In genomic region chr1:135260931-135261330, GRCm38 (mm10) we compare ENCODE assay signal across 15 mouse cellular contexts. TPM values are rescaled to one million over a fixed set of nuclear protein-coding genes. Genes with fewer than 3 reads are reported as not detected.
DNase-seq lines count a peak whose midpoint lies in the region; ATAC-seq lines count a peak whose summit lies in the region.
"Had no signal": no experiment of that assay in that cellular context is flagged by ENCODE, and none has a peak within 500 bp of the region (broad histone marks: within the 10 kb centered on the region; RNA-seq: fewer than 3 reads in every experiment).

No protein-coding gene starts in this region.

- H3K4me3 ChIP-seq in midbrain, embryonic 11.5 days (ENCODE audit: low read depth, low read length): no peak overlapping the region
- H3K4me3 ChIP-seq in midbrain, embryonic 16.5 days (ENCODE audit: low read depth, low read length): no peak overlapping the region
- H3K4me3 ChIP-seq in intestine, embryonic 14.5 days (ENCODE audit: low read depth, low read length): no peak overlapping the region
- no peak overlapping the region for H3K4me3 ChIP-seq in lung, embryonic 16.5 days (ENCODE audit: low read length)
- H3K4me3 ChIP-seq in forebrain, embryonic 10.5 days: no peak overlapping the region
- H3K4me3 ChIP-seq: liver, embryonic 13.5 days; midbrain, embryonic 12.5 days had no signal

- H3K9ac ChIP-seq in midbrain, embryonic 11.5 days (ENCODE audit: low read length): no peak overlapping the region
- H3K9ac ChIP-seq in midbrain, embryonic 16.5 days (ENCODE audit: low read depth, low read length): no peak overlapping the region
- H3K9ac ChIP-seq in intestine, embryonic 14.5 days (ENCODE audit: low read length): no peak overlapping the region
- H3K9ac ChIP-seq in lung, embryonic 16.5 days (ENCODE audit: low read length): peak overlapping the region; percentile 14; the same call in 1 of the 2 replicates
- H3K9ac ChIP-seq: liver, embryonic 13.5 days; midbrain, embryonic 12.5 days had no signal

- no peaks in the 10 kb centered on the region for H3K9me3 ChIP-seq in midbrain, embryonic 11.5 days (ENCODE audit: control insufficient read depth, low read length)
- no peaks in the 10 kb centered on the region for H3K9me3 ChIP-seq in midbrain, embryonic 16.5 days (replicated peaks; ENCODE audit: control insufficient read depth, low read length, poor library complexity, severe bottlenecking)
- H3K9me3 ChIP-seq in intestine, embryonic 14.5 days (ENCODE audit: control insufficient read depth, low read length): no peaks in the 10 kb centered on the region
- H3K9me3 ChIP-seq in lung, embryonic 16.5 days (ENCODE audit: control insufficient read depth, low read length): no peaks in the 10 kb centered on the region
- no peaks in the 10 kb centered on the region for H3K9me3 ChIP-seq in forebrain, embryonic 10.5 days
- H3K9me3 ChIP-seq: liver, embryonic 13.5 days; midbrain, embryonic 12.5 days had no signal

- H3K36me3 ChIP-seq in midbrain, embryonic 11.5 days (ENCODE audit: control insufficient read depth, insufficient read depth, low read length): peaks cover 5% of the 10 kb centered on the region; the same call in 1 of the 2 replicates
- peaks cover 20% of the 10 kb centered on the region for H3K36me3 ChIP-seq in midbrain, embryonic 16.5 days (ENCODE audit: control insufficient read depth, insufficient read depth, low read length)
- peaks cover 38% of the 10 kb centered on the region for H3K36me3 ChIP-seq in intestine, embryonic 14.5 days (ENCODE audit: control insufficient read depth, insufficient read depth, low read length)
- H3K36me3 ChIP-seq in lung, embryonic 16.5 days (ENCODE audit: control insufficient read depth, insufficient read depth, low read length): peaks cover 17% of the 10 kb centered on the region
- peaks cover 48% of the 10 kb centered on the region for H3K36me3 ChIP-seq in forebrain, embryonic 10.5 days (replicated peaks)

- no peak overlapping the region for H3K4me2 ChIP-seq in midbrain, embryonic 11.5 days
- no peak overlapping the region for H3K4me2 ChIP-seq in midbrain, embryonic 16.5 days (ENCODE audit: low read length)
- no peak overlapping the region for H3K4me2 ChIP-seq in intestine, embryonic 14.5 days (ENCODE audit: low read length)
- H3K4me2 ChIP-seq in lung, embryonic 16.5 days (ENCODE audit: low read depth, low read length): peak overlapping the region; percentile 23; the same call in 1 of the 2 replicates
- H3K4me2 ChIP-seq: liver, embryonic 13.5 days; midbrain, embryonic 12.5 days had no signal

- no peak overlapping the region for H3K27ac ChIP-seq in midbrain, embryonic 11.5 days (ENCODE audit: low read depth, low read length)
- no peak overlapping the region for H3K27ac ChIP-seq in midbrain, embryonic 16.5 days (ENCODE audit: low read length)
- peak overlapping the region; percentile 43 for H3K27ac ChIP-seq in intestine, embryonic 14.5 days (ENCODE audit: low read depth)
- peak overlapping the region; percentile 87 for H3K27ac ChIP-seq in lung, embryonic 16.5 days (ENCODE audit: low read length)
- no peak overlapping the region for H3K27ac ChIP-seq in forebrain, embryonic 10.5 days
- H3K27ac ChIP-seq: liver, embryonic 13.5 days; midbrain, embryonic 12.5 days had no signal

- H3K27me3 ChIP-seq in midbrain, embryonic 11.5 days (ENCODE audit: control insufficient read depth, insufficient read depth, low read length): no peaks in the 10 kb centered on the region
- H3K27me3 ChIP-seq in midbrain, embryonic 16.5 days (ENCODE audit: control insufficient read depth, insufficient read depth, low read depth, low read length): no peaks in the 10 kb centered on the region
- no peaks in the 10 kb centered on the region for H3K27me3 ChIP-seq in intestine, embryonic 14.5 days (replicated peaks; ENCODE audit: control insufficient read depth, insufficient read depth, low read length)
- no peaks in the 10 kb centered on the region for H3K27me3 ChIP-seq in lung, embryonic 16.5 days (ENCODE audit: control insufficient read depth, insufficient read depth, low read depth, low read length)
- H3K27me3 ChIP-seq in forebrain, embryonic 10.5 days (ENCODE audit: poor library complexity, severe bottlenecking): peaks cover 22% of the 10 kb centered on the region

- ATAC-seq in midbrain, embryonic 11.5 days (ENCODE audit: low FRiP score): no peak
- ATAC-seq in midbrain, embryonic 16.5 days: no peak
- peak; percentile 16; the same call in 1 of the 2 replicates for ATAC-seq in intestine, embryonic 14.5 days (replicated peaks; ENCODE audit: low FRiP score, low TSS enrichment, low read depth)
- ATAC-seq in lung, embryonic 16.5 days (ENCODE audit: low read depth): peak; percentile 71
- ATAC-seq: forebrain, embryonic 16.5 days; inflammation-experienced regulatory T-cells, adult 6 months had no signal

- peaks cover 9% of the 10 kb centered on the region for H3K4me1 ChIP-seq in midbrain, embryonic 11.5 days (ENCODE audit: control insufficient read depth, insufficient read depth, low read length)
- H3K4me1 ChIP-seq in midbrain, embryonic 16.5 days (ENCODE audit: control insufficient read depth, insufficient read depth, low read length): 0 out of 2 replicates have a peak, but pooled peaks cover 3% of the 10 kb centered on the region
- H3K4me1 ChIP-seq in intestine, embryonic 14.5 days (replicated peaks; ENCODE audit: control insufficient read depth, insufficient read depth, low read length): peaks cover 12% of the 10 kb centered on the region
- peaks cover 19% of the 10 kb centered on the region for H3K4me1 ChIP-seq in lung, embryonic 16.5 days (replicated peaks; ENCODE audit: control insufficient read depth, insufficient read depth, low read length)
- peaks cover 17% of the 10 kb centered on the region for H3K4me1 ChIP-seq in forebrain, embryonic 10.5 days

- WGBS in midbrain, embryonic 11.5 days: 73% methylated on average over 6 of the region's 6 CpGs
- 72% methylated on average over 6 of the region's 6 CpGs for WGBS in midbrain, embryonic 16.5 days
- 57% methylated on average over 6 of the region's 6 CpGs for WGBS in intestine, embryonic 14.5 days
- 48% methylated on average over 6 of the region's 6 CpGs for WGBS in lung, embryonic 16.5 days
- 70% methylated on average over 6 of the region's 6 CpGs for WGBS in forebrain, embryonic 10.5 days

- peak; percentile 39 for DNase-seq in midbrain, embryonic 11.5 days (ENCODE audit: low spot score, missing footprints)
- DNase-seq in intestine, embryonic 14.5 days (ENCODE audit: low spot score): no peak
- no peak for DNase-seq in c-Kit-positive CD71-positive TER-119-positive erythroid progenitor cells, embryonic 14.5 days (ENCODE audit: low spot score)
- DNase-seq in forebrain, embryonic 10.5 days (ENCODE audit: extremely low spot score, low spot score): no peak
- DNase-seq in cerebellum, postnatal 10 days: no peak
- DNase-seq: cerebellum, adult 18-20 months; gastrocnemius, postnatal 36 days; heart, postnatal 4 days; liver, embryonic 13.5 days; thymus, postnatal 36 days had no signal

RNA-seq across cellular contexts. Expression of gene Elf3, which starts 2.6 kb away (rescaled TPM):
- 0.21 and 0.42 TPM in 2 replicates for polyA plus RNA-seq in midbrain, embryonic 11.5 days (2014; fragmentation: Nextera tagmentation; extraction: Ambion mirVana)
- polyA plus RNA-seq in midbrain, embryonic 16.5 days (2015; fragmentation: Nextera tagmentation; extraction: Ambion mirVana): 0.35 TPM in 1 of 2 replicates, not detected in the other
- polyA plus RNA-seq in intestine, embryonic 14.5 days (2014; fragmentation: Nextera tagmentation; extraction: Ambion mirVana): 160 and 169 TPM in 2 replicates
- 32.9 and 35.7 TPM in 2 replicates for polyA plus RNA-seq in lung, embryonic 16.5 days (2015; fragmentation: Nextera tagmentation; extraction: Ambion mirVana)
- 3.3 and 4.0 TPM in 2 replicates for polyA plus RNA-seq in forebrain, embryonic 10.5 days (2016; fragmentation: Nextera tagmentation; extraction: Ambion mirVana)
- polyA plus RNA-seq: inflammation-experienced regulatory T-cells, adult 6 months had no signal

RNA-seq across cellular contexts. Expression of gene Rnpep, which starts 23.0 kb away (rescaled TPM):
- polyA plus RNA-seq in midbrain, embryonic 11.5 days (2014; fragmentation: Nextera tagmentation; extraction: Ambion mirVana): 95.8 and 96.2 TPM in 2 replicates
- 102 and 107 TPM in 2 replicates for polyA plus RNA-seq in midbrain, embryonic 16.5 days (2015; fragmentation: Nextera tagmentation; extraction: Ambion mirVana)
- 129 and 132 TPM in 2 replicates for polyA plus RNA-seq in intestine, embryonic 14.5 days (2014; fragmentation: Nextera tagmentation; extraction: Ambion mirVana)
- 96.0 and 108 TPM in 2 replicates for polyA plus RNA-seq in lung, embryonic 16.5 days (2015; fragmentation: Nextera tagmentation; extraction: Ambion mirVana)
- 92.3 and 94.5 TPM in 2 replicates for polyA plus RNA-seq in forebrain, embryonic 10.5 days (2016; fragmentation: Nextera tagmentation; extraction: Ambion mirVana)

RNA-seq across cellular contexts. Expression of gene Timm17a, which starts 52.6 kb away (rescaled TPM):
- 177 and 180 TPM in 2 replicates for polyA plus RNA-seq in midbrain, embryonic 11.5 days (2014; fragmentation: Nextera tagmentation; extraction: Ambion mirVana)
- 149 and 155 TPM in 2 replicates for polyA plus RNA-seq in midbrain, embryonic 16.5 days (2015; fragmentation: Nextera tagmentation; extraction: Ambion mirVana)
- polyA plus RNA-seq in intestine, embryonic 14.5 days (2014; fragmentation: Nextera tagmentation; extraction: Ambion mirVana): 229 and 234 TPM in 2 replicates
- 185 and 187 TPM in 2 replicates for polyA plus RNA-seq in lung, embryonic 16.5 days (2015; fragmentation: Nextera tagmentation; extraction: Ambion mirVana)
- polyA plus RNA-seq in forebrain, embryonic 10.5 days (2016; fragmentation: Nextera tagmentation; extraction: Ambion mirVana): 197 TPM in 2 replicates

Comparison
In these comparisons a context has a peak if more than half of its experiments do, and no peak if none do; other contexts are left out.
1. ATAC-seq: peak in intestine, embryonic 14.5 days (single experiment) and lung, embryonic 16.5 days (single experiment); none in midbrain, embryonic 11.5 days (single experiment) and midbrain, embryonic 16.5 days (single experiment).
2. H3K27ac ChIP-seq: peak in intestine, embryonic 14.5 days (single experiment) and lung, embryonic 16.5 days (single experiment); none in midbrain, embryonic 11.5 days (single experiment), midbrain, embryonic 16.5 days (single experiment) and forebrain, embryonic 10.5 days (single experiment).